Mouse (Mus musculus) spleen, postnatal 10 days (tissue): Measurements from ENCODE around the gene Atp8b5.

Experiments
- DNase-seq, 2 experiments: peaks; one replicate each; pipeline ENCODE4 v3.0.0; 2021 to 2022; ENCODE audit warnings: low spot score in 2 of 2

The Atp8b5 gene

DNA sequence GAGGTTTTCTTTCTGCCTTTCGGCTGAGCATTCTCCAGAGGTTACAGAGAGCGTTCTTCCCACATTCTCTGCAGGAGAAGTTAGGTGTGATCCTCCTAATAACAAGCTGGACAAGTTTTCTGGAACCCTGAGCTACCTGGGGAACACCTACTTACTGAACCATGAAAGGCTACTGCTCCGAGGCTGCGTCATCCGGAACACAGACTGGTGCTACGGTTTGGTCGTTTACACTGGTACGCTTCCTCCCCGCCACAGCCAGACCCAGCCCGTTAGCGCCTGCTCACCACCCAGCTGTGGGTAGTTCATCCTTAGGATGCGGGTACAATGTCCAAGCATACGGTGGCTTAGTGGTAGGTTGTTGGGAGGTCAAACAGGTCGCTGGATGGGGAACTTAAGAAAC, 55.4 kb downstream of the Atp8b5 start:
- no peak for DNase-seq

- no peak for DNase-seq
Observed at GRCm38 (mm10) chr4:43327118-43327517, 60.2 kb downstream of the Atp8b5 start.

DNA sequence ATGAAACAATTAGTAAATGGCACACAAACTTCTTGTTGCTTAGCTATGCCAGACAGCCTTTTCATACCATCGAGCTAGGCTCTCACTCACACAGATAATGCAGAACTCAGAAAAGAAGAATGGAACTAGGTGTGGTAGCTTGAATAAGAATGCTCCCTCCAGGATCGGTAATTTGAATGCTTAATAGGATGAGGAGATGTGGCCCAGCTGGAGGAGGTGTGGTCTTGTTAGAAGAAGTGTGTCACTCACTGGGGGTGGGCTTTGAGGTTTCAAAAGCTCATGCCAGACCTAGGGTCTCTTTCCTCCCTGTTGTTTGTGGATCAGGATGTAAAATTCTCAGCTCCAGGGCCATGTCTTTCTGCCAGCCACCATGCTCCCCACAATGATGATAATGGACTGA, 67.8 kb downstream of the Atp8b5 start:
- DNase-seq = no peak

DNA sequence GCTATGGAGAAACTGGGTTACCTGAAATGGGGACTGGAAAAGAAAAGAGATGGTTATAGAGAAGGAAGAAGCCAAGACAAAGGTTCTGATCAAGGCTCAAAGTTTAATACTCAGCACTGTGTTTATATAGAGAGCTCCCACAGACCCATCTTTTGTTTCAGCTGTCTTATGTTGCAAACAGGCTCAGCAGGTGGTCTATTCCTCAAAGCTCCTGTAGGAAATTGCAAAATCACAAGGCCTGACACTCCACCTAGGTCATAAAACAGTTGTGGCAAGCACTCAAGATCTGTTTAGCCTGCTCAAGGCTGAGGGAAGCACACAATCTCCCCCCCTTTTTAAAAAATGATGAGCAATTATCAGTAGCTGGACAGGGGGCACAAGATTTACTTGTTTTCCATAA, 69.2 kb downstream of the Atp8b5 start:
- DNase-seq = no peak

GRCm38 (mm10) chr4:43340096-43340804, 73.3 kb downstream of the Atp8b5 start:
- no peak for DNase-seq

DNA sequence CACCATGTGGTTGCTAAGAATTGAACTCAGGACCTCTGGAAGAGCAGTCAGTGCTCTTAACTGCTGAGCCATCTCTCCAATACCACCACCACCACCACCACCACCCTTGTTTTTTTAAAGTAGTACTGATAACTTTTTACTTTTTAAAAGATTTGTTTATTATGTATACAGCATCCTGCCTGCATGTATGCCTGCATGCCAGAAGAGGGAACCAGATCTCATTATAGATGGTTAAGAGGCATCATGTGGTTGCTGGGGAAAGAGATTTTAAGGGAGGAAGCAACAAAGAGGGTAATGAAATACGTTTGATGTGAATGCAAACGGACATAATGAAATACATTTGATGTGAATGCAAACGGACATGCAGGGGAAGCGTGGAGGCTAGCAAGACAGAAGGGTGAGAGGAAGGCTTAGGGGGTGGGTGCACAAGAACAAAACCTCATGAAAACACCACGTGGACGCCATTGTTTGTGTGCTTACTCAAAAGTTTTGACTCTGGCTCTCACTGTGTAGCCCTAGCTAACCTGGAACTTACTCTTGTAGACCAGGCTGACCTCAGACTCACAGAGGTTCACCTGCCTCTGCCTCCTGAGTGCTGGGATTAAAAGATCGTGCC, 74.4 kb downstream of the Atp8b5 start:
- no peak for DNase-seq

DNA sequence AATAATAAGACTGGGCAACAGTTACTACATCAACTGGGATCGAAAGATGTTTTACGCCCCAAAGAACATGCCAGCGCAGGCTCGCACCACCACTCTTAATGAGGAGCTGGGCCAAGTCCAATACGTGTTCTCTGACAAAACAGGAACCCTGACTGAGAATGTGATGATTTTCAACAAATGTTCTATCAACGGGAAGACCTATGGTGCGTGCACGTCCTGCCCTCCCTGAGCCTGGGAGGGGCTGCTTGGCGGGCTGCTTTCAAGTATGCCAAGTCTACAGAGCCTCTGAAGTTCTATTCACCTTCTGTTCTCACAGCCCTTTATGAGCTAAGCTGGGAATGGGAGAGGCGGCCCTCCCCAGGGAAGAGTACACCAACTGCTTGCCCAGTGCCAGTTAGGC, 75.5 kb downstream of the Atp8b5 start:
- DNase-seq = no peak

- DNase-seq = no peak
Observed at GRCm38 (mm10) chr4:43344932-43345331, 78.0 kb downstream of the Atp8b5 start.

- no peak for DNase-seq
Observed at GRCm38 (mm10) chr4:43349206-43349605, 82.2 kb downstream of the Atp8b5 start.

GRCm38 (mm10) chr4:43350038-43350560, 83.1 kb downstream of the Atp8b5 start:
- DNase-seq = no peak

- DNase-seq = no peak
Observed at GRCm38 (mm10) chr4:43353662-43354061, 86.7 kb downstream of the Atp8b5 start.

- no peak for DNase-seq
Observed at GRCm38 (mm10) chr4:43364914-43365560, 98.1 kb downstream of the Atp8b5 start.

DNA sequence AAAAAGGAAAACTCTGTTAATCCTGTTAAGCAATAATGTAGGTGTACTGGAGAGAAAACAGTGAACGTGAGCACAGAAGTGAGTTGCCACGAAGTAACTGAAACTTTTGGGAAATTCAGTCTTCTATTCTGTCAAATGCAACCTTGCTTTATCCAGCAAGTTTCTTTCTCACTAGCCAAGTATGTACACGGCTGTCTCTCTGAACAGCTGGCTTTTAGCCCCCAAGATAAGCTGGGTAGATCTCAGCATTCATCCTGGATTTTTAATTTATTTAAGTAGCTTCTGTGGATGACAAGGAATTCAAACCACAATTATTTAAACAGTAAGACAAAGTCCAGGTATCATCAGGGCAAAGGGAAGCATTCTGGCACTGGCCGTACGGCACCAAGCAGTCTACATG, 100.3 kb downstream of the Atp8b5 start:
- DNase-seq = no peak

GRCm38 (mm10) chr4:43367787-43368186, 100.8 kb downstream of the Atp8b5 start:
- DNase-seq = no peak

DNA sequence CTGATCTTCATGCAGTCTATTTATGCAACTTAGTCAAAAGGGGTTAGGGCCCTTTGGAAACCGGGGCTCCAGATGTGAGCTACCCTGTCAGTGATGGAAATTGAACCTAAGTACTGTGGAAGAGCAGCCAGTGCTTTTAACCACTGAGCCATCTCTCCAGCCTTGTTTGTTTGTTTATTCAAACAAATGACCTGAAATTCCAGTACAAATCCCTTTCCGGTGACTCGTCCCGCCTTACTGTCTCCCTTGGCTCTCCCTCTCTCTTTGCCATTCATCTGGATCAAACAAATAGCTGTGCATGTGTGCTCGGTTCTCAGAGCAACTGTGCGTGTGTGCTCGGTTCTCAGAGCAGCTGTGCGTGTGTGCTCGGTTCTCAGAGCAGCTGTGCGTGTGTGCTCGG, 104.4 kb downstream of the Atp8b5 start:
- DNase-seq = no peak

- no peak for DNase-seq
Observed at GRCm38 (mm10) chr4:43372155-43372554, 105.2 kb downstream of the Atp8b5 start.

- no peak for DNase-seq
Observed at GRCm38 (mm10) chr4:43374266-43374665, 107.3 kb downstream of the Atp8b5 start.

DNA sequence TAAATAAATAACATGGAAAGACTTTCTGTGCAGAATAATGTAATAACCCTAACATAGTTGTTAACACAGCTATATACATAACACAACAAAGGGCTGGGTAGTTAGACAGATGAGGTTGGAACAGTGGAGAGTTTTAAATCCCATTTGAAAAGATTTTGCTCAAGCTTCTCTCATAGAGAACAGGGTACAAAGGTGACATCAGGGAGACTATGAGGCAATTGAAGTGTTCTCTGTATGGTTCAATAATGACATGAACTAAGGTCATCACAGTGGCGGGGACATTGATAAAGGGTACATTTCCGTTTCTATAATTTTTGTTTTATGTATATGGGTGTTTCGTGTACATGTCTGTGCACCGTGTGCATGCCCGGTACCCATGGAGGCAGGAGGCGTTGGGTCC, 112.6 kb downstream of the Atp8b5 start:
- no peak for DNase-seq

GRCm38 (mm10) chr4:43380951-43381350, 114.0 kb downstream of the Atp8b5 start:
- DNase-seq = no peak

DNA sequence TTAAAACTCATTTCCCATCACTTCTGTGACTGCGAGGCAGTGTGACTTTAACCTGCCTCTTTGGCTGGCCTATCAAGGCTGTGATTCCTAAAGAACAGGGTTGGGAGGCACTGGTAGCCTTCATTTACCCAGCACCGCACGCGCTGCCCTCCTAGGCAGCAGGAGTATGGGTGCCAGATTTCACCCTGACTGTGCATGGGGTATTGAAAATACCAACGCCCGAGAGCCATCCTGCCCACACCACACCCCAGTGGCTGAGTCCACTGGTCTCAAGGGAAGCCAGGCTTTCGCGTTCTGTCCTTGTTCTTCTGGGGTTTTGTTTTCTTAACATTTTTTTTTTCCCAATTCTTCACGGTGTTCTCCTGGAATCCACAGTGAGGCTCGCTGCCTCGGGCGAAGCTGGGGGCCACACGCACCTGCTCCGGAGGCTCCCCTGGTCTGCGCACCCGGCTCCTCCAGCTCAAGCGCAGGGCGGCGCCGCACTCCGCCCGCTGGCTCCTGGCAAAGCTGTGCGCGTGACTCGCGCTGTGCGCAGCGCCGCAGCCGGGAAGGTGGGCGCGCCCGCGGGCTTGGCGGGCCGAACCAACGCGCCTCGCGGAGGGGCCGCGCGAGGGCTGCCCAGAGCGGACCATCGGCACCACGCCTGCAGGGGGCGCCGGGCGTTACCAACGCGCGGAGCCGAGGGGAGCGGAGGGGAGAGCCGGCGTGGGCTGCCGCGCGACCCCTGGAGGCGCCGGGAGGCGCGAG, 114.6 kb downstream of the Atp8b5 start, which contains the start of gene Rusc2:
Gene Rusc2 (plus strand): TSS at position 572 of the 747 bp plus-strand sequence.
- DNase-seq = peak; percentile 19 to 58

DNA sequence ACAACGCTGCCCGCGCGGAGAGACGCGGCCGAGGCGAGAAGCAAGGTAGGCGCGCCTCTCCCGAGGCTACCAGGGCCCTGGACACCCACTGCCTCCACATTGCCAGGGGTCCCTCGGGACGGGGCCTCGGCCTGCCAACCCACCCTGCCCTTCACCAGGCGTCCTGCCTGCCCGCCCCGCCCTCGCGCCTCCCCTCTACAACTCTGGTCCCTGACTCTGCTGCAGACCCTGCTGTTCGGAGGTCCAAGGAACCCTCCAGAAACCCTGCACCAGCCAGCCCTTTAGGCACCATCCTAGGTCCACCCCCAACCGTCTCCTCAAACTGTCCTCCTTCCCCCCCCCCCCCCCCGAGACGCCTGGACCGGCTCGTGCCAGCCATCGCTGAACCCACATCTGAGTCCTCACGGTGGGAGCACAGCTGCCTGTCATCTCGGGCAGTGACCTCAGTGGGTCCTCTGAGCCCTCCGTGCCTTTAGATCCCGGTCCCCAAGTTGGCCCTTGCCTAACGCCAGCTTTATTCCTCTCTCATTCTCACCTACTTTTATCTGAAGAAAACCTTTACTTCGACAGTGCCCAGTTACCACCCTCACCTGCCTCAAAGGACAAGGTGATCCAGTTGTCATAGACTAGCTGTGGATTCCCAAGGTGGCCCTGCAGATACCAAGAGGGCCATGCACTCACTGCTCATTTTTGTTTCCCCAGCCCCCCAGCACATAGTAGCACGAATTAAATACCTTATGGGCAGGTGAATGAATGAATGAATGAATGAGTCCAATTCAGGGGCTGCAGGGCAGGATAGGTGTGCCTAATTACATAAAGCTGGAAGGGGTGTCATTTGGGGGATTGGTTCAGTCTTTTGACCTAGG, 115.4 kb downstream of the Atp8b5 start:
- no peak for DNase-seq
